Mouse (Mus musculus): ENCODE measurements at regions not wholly inside any gene's neighbourhood (a gene's known extent, or its start where the extent isn't known, plus 50 kb on each side); places are given as distances from the start of the nearest gene placed in this dataset. TPM values are rescaled to one million over a fixed set of nuclear protein-coding genes. Genes with fewer than 3 reads are reported as not detected.

DNA sequence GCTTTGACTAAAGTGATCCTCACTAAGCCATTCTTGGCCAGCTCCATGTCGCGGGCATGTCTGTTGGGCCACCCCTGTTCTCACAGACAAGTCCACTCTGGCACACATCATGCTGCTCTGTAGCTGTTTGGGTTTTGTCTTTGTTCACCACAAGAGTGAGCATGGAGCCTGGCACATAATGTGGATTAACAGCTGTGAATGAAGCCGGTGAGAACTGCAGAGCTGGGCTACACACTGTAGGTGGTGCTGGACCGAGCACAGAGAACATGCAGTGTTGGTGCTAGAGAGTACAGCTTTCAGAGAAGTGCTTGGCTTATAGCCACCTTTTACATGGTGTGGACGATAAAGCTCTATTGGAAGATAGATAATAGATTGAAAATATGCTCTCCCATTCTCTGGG is 74.2 kb upstream of the Tmem260 start:
- no peak for DNase-seq (ENCODE audit: low spot score)
- H3K27ac ChIP-seq (ENCODE audit: low read depth, low read length), result no peak overlapping the region
- no peaks in the 10 kb centered on the region for H3K9me3 ChIP-seq (ENCODE audit: control insufficient read depth, low read length)
- ATAC-seq (replicated peaks; ENCODE audit: low FRiP score), result no peak
- H3K4me3 ChIP-seq (ENCODE audit: low read depth, low read length), result no peak overlapping the region
- no peak overlapping the region for H3K9ac ChIP-seq (ENCODE audit: low read depth, low read length)
- H3K4me2 ChIP-seq, result no peak overlapping the region
- H3K27me3 ChIP-seq (replicated peaks; ENCODE audit: control insufficient read depth, insufficient read depth, low read length), result no peaks in the 10 kb centered on the region
- 60% methylated on average over 5 of the region's 5 CpGs for WGBS
- H3K36me3 ChIP-seq (ENCODE audit: control insufficient read depth, insufficient read depth, low read length), result no peaks in the 10 kb centered on the region
- H3K4me1 ChIP-seq (replicated peaks; ENCODE audit: control insufficient read depth, insufficient read depth, low read length), result no peaks in the 10 kb centered on the region

DNA sequence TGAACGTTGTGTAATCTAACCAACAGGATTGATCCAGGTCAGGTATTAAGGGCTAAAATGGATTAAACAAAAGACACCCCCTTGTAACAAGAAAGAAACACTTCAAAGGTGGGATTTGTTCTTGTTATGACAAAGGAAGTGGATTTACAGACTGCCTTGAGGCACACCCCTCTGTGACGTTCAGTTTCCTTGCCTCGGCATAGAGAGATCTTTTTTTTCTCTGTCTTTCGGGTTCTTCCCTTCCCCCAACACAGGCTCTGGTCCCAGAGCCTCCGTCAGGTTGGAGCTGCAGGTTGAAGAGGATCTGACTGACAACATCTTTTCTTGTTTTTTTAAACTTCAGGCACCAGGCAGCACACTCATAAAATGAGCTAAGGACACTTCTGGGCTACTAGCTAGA is 69.8 kb upstream of the Tmem260 start:
- no peaks in the 10 kb centered on the region for H3K4me1 ChIP-seq (replicated peaks; ENCODE audit: control insufficient read depth, insufficient read depth, low read length)
- no peak overlapping the region for H3K4me3 ChIP-seq (ENCODE audit: low read depth, low read length)
- no peak overlapping the region for H3K4me2 ChIP-seq
- DNase-seq (ENCODE audit: low spot score) (no peak), ATAC-seq (replicated peaks; ENCODE audit: low FRiP score) (no peak)
- no peak overlapping the region for H3K9ac ChIP-seq (ENCODE audit: low read depth, low read length)
- no peak overlapping the region for H3K27ac ChIP-seq (ENCODE audit: low read depth, low read length)
- H3K27me3 ChIP-seq (replicated peaks; ENCODE audit: control insufficient read depth, insufficient read depth, low read length), result no peaks in the 10 kb centered on the region
- no peaks in the 10 kb centered on the region for H3K9me3 ChIP-seq (ENCODE audit: control insufficient read depth, low read length)
- 49% methylated on average over 5 of the region's 5 CpGs for WGBS
- H3K36me3 ChIP-seq (ENCODE audit: control insufficient read depth, insufficient read depth, low read length), result no peaks in the 10 kb centered on the region

Small RNA genes lying in the stretch of these regions (microRNA-seq; reads per million reads assigned to microRNA genes)
- gene Gm23881 (ENCODE audit: borderline number of aligned reads), result not detected
